Mouse (Mus musculus) lung, adult 2 months (tissue): Measurements from ENCODE around the gene 1700016K19Rik. TPM values are rescaled to one million over a fixed set of nuclear protein-coding genes. Genes with fewer than 3 reads are reported as not detected.
A peak's percentile ranks its signal among the peaks of the same experiment; 100 is the strongest.

Experiments used
- DNase-seq: peaks from one replicate; pipeline ENCODE4 v3.0.0; 2022
- H3K4me1 ChIP-seq: fragments of 200-500 bp; 2 replicates; pipeline ENCODE4 v1.6.1; 2011; ENCODE audit warnings: low read length; ENCODE audit not compliant: control insufficient read depth, insufficient read depth
- H3K4me3 ChIP-seq: fragments of 200-500 bp; replicated peaks from 2 replicates; pipeline ENCODE3; 2011; ENCODE audit warnings: low read depth, mild to moderate bottlenecking, control low read depth, low read length; ENCODE audit errors: extremely low read depth
- CTCF ChIP-seq: fragments of 200-500 bp; IDR thresholded peaks from 2 replicates; pipeline ENCODE4 v1.5.1; 2011; ENCODE audit warnings: mild to moderate bottlenecking, low read length, control low read depth; ENCODE audit not compliant: insufficient read depth
- POLR2A ChIP-seq: fragments of 200-500 bp; IDR thresholded peaks from 2 replicates; pipeline ENCODE4 v1.6.1; 2011; ENCODE audit warnings: low read depth, mild to moderate bottlenecking, control low read depth, low read length, borderline replicate concordance; ENCODE audit errors: extremely low read depth
- WGBS: fragments of 180-500 bp; shearing (Covaris S2); methylation state at CpG from one replicate; pipeline ENCODE4 v1.1.7; 2018; 5-methylcytosine and 5-hydroxymethylcytosine counted together
- polyA plus RNA-seq: library from polyadenylated mRNA; depleted of rRNA; stranded (reverse); fragments of >200 nt; gene quantifications from 2 replicates; pipeline ENCODE4 v1.2.3, GENCODE M21; 2012

The 1700016K19Rik gene
- polyA plus RNA-seq, 1 experiment, result 14.8 TPM

GRCm38 (mm10) chr11:76027139-76028071, 27.7 kb downstream of the 1700016K19Rik start, which contains the start of gene Rflnb:
Gene Rflnb, minus strand, starts transcription at chr11:76027782.
- no peaks in the 10 kb centered on the region for H3K4me1 ChIP-seq
- peak within 1 kb of the TSS; percentile 74 for H3K4me3 ChIP-seq
- DNase-seq, result peak; percentile 89
- TF ChIP-seq CTCF, result no peak
- peak; percentile 42; the same call in 1 of the 2 replicates for TF ChIP-seq POLR2A
- under 1% methylated on average over 112 of the region's 112 CpGs for WGBS

GRCm38 (mm10) chr11:76028072-76028465, 28.4 kb downstream of the 1700016K19Rik start:
- no peaks in the 10 kb centered on the region for H3K4me1 ChIP-seq
- WGBS, result 12% methylated on average over 12 of the region's 14 CpGs
- no peak for DNase-seq
- TF ChIP-seq CTCF, result no peak
- TF ChIP-seq POLR2A, result no peak
- peak overlapping the region; percentile 33 for H3K4me3 ChIP-seq

- Histone ChIP-seq H3K4me1 (peaks cover 6% of the 10 kb centered on the region; the same call in 1 of the 2 replicates), H3K4me3 (no peak overlapping the region)
- no peak for TF ChIP-seq POLR2A
- no peak for TF ChIP-seq CTCF
- DNase-seq, result no peak
- WGBS, result 60% methylated on average over 6 of the region's 6 CpGs
Measured at GRCm38 (mm10) chr11:76033359-76033758, 33.6 kb downstream of the 1700016K19Rik start.

GRCm38 (mm10) chr11:76033836-76034235, 34.1 kb downstream of the 1700016K19Rik start:
- Histone ChIP-seq H3K4me3 (no peak overlapping the region), H3K4me1 (peaks cover 6% of the 10 kb centered on the region; the same call in 1 of the 2 replicates)
- DNase-seq, result no peak
- WGBS, result 77% methylated on average over 4 of the region's 4 CpGs
- TF ChIP-seq POLR2A (no peak), CTCF (no peak)

- 89% methylated on average over 8 of the region's 8 CpGs for WGBS
- DNase-seq, result no peak
- Histone ChIP-seq H3K4me3 (no peak overlapping the region), H3K4me1 (peaks cover 6% of the 10 kb centered on the region; the same call in 1 of the 2 replicates)
- TF ChIP-seq POLR2A (no peak), CTCF (no peak)
Measured at GRCm38 (mm10) chr11:76035182-76035581, 35.5 kb downstream of the 1700016K19Rik start.

GRCm38 (mm10) chr11:76037581-76038294, 38.0 kb downstream of the 1700016K19Rik start:
- 53% methylated on average over 6 of the region's 6 CpGs for WGBS
- Histone ChIP-seq H3K4me3 (no peak overlapping the region), H3K4me1 (peaks cover 12% of the 10 kb centered on the region)
- TF ChIP-seq POLR2A (no peak), CTCF (no peak)
- DNase-seq, result no peak

GRCm38 (mm10) chr11:76039271-76040053, 39.8 kb downstream of the 1700016K19Rik start:
- H3K4me1 ChIP-seq, result peaks cover 12% of the 10 kb centered on the region
- WGBS, result 75% methylated on average over 3 of the region's 3 CpGs
- H3K4me3 ChIP-seq, result no peak overlapping the region
- TF ChIP-seq POLR2A (no peak), CTCF (no peak)
- no peak for DNase-seq

- DNase-seq, result no peak
- WGBS, result 78% methylated on average over 8 of the region's 8 CpGs
- H3K4me1 ChIP-seq, result peaks cover 12% of the 10 kb centered on the region
- no peak overlapping the region for H3K4me3 ChIP-seq
- TF ChIP-seq CTCF (no peak), POLR2A (no peak)
Measured at GRCm38 (mm10) chr11:76040106-76040505, 40.4 kb downstream of the 1700016K19Rik start.
